Mouse (Mus musculus): Measurements from ENCODE around the gene 2810408A11Rik.
"Not testable (repeated sequence)": the region's sequence is repeated elsewhere in the genome, so short reads cannot be mapped to it uniquely, and the experiment has no call there.

Gene 2810408A11Rik

GRCm38 (mm10) chr11:69880853-69881603 lies 19.8 kb downstream of the 2810408A11Rik start, which contains the start of gene Kctd11:
Gene Kctd11 (minus strand): TSS chr11:69881406.
- DNase-seq (ENCODE audit: low spot score) = no peak

GRCm38 (mm10) chr11:69880506-69880852 lies 20.3 kb downstream of the 2810408A11Rik start:
- DNase-seq (ENCODE audit: low spot score) = no peak

DNA sequence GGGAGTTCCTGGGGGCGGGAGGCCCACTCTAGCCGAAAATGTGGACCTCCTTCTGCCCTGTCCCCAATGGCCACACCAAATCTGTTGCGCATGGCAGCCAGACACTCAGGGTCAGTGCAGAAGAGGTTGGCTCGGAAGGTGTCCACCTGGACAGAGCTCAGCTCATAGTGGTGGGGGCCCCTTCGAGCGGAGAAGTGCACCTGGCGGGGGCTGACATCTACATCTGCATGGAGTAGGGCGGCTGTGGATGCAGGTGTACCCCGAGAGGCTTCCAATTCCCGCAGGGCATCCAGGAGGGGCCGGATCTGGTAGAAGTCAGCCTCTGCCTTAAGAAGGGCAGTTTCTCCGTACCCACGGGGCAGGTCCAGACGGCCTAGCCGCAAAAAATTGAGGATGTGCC lies 21.1 kb downstream of the 2810408A11Rik start:
- no peak for DNase-seq (ENCODE audit: low spot score)

DNA sequence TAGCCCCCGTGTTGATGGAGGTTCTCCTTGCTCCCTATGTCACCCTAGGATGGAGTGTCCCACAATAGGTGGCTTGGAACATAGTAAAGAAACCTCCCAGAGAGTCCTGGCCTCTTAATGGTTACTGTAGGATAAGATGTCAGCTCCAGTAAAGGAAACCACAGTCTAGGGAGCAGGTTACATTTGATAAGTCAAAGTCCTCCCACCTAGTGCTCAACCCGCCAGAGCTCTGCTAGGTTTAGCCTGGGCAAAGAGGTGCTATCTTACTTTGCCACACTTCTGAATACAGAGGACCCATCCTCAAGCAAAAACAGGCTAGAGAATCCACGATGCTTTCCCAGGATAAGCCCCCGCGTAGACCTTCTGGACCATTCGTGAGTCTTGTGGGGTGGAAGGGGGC lies 21.8 kb downstream of the 2810408A11Rik start:
- DNase-seq (ENCODE audit: low spot score) = no peak

DNA sequence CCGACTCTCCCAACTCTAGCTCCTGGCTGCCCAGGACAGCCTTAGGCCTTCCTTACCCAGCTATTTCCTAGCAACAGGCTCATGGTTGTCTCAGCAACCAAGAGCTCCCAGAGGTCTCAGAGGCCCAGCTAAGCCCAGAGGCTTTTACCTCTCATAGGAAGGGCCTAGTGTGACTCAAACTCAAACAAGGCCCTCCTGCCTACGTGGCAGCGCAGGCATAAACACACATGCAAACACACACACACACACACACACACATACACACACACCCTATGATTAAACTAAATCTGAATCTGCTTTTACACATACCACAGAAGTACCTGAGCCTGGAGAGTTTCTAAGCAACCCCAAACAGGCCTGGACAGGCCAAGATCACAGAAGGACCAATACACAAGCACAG lies 22.4 kb downstream of the 2810408A11Rik start:
- no peak for DNase-seq (ENCODE audit: low spot score)

GRCm38 (mm10) chr11:69877878-69878277 lies 22.9 kb downstream of the 2810408A11Rik start, which contains the start of gene Tmem95:
Gene Tmem95 (minus strand): TSS chr11:69878018.
- no peak for DNase-seq (ENCODE audit: low spot score)

DNA sequence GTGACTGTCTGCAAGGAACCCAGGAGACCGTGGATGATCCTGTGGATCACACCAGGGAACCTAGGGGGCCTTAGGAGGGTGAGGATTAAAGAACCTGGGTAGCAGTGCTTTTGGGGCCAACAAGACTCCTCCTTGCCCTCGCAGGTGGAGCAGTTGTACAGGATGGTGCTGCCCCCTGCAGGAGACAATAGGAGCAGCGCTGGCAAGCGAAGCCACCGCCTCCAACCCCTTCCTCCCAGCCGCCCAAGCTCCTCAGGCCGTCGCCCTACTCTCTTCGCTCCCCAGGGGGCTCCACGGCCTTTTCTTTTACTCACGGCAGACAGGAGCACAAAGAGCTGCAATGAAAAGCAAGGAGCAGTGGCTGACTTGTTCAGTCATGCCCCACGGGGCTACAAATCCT lies 23.9 kb downstream of the 2810408A11Rik start:
- DNase-seq (ENCODE audit: low spot score) = peak; percentile 53

GRCm38 (mm10) chr11:69876186-69876585 lies 24.6 kb downstream of the 2810408A11Rik start:
- DNase-seq (ENCODE audit: low spot score) = no peak

DNA sequence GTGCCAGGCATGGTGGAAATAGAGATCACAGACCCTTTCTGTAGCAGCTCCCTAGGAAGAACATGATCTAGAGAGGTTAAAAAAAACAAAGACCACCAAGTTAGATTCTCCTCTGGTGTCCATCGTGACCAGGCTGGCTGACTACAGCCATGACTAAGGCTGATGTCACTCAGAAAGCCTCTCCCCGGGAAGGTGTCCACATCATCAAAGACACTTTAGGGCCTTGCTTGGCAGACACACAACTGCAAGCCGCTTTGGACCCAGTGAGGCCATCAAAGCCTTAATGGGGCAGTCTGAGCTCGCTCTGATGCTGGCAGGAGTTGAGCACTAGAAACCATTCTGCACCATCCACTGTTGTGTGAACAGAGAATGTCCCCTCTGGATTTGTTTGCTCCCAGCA lies 28.3 kb downstream of the 2810408A11Rik start:
- no peak for DNase-seq (ENCODE audit: low spot score)

GRCm38 (mm10) chr11:69871822-69872221 lies 29.0 kb downstream of the 2810408A11Rik start:
- DNase-seq (ENCODE audit: low spot score) = no peak

DNA sequence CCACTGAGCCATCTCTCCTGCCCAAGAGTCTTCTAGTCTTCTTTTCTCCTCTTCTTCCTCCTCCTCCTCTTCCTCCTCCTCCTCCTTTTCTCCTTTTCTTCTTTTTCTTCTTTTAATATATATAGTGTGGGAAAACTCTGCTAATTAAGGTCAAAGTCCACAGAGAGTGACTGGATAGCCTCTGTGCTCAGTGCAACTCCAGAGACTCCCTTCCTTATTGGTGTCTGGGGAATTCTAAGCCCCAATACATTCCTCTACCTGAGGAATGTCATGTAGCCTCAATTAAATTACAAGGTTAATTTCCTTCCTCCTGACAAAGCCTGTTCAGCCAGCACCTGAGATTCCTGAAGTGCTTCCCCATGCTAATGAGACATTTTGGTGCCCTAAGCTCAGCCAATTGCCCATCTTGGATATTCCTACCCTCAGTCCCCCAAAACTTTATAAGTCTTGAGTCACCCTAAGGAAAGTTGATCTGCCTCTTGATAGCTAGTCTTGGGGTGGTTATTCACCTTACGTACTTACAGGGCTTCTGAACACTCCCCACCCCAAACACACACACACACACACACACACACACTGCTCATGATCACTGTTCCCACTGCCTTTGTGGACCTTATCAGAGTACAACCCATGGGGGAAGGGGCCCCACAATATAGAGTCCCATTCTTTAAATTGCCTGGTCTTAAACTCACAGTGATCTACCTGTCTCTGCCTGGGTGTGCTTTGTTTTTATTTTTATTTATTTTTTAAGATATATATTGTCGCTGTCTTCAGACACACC lies 30.3 kb downstream of the 2810408A11Rik start:
- no peak for DNase-seq (ENCODE audit: low spot score)

DNA sequence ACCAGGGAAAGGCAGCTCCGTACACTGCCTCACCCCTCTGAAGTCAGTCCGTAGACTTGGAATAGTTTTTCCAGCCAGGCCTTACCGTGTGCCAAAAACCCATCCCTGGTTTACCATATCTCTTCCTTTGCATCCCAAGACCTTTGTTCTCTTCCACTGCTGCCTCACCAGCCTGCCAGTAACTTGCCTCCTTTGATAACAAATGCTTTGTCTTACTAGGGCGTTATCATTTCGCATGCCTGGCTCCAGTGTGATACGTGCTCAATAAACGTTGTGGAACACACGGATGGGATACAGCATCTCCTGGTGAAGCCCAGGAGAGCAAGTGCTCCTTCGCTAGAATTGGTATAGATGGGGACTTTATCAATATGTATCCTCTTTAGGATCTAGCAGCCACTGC lies 33.5 kb downstream of the 2810408A11Rik start:
- no peak for DNase-seq (ENCODE audit: low spot score)

GRCm38 (mm10) chr11:69865561-69865960 lies 35.2 kb downstream of the 2810408A11Rik start:
- DNase-seq (ENCODE audit: low spot score) = no peak

DNA sequence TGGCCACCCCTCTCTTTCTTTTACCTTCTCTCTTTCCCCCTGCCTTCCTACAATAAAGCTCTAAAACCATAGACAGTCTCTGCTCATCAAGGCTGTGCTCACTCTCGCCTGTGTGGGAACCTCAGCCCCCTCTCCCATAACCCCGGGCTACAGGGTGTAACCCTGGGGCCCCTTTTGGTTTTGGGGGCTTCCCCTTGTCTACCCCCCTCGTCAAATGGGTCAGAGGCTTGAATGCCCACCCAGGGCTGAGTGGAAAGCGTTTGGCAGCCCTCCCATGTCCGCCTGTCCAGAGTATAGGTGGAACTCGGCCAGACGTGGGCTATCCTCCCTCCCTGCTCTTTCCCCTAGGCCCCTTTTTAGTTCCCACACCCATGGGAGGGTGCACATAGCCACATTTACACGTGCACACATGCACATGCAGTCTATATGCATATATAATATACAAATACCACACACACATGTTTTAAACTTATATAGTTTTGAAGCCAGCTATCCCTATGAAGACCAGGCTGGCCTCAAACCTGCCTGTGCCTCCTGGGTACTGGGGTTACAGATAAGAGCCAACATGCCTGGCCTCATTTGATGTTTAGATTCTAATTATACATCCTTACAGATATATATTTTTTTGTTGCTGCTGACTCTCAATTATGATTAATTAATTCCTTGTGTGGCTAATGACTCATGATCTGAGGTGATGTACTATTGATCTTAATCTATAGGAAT lies 36.5 kb downstream of the 2810408A11Rik start:
- no peak for DNase-seq (ENCODE audit: low spot score)

DNA sequence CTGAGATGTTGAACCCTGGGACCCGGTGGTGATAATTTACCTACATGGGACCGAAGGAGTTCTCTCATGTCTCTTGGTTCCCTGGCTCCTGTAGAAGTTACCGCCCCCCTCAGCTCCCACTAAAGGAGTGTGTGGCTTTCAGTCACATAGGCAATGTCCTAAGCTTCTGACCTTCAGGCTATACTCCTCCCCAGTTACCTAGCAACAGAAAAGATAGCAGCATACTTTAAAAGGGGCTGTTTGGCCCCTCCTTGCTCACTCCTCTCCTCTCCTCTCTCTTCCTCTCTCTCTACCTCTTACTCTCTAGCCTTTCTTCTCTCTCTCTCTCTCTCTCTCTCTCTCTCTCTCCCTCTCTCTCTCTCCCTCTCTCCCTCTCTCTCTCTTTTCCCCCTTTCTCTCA lies 37.1 kb downstream of the 2810408A11Rik start:
- DNase-seq (ENCODE audit: low spot score) = not testable (repeated sequence)

GRCm38 (mm10) chr11:69858113-69858998 lies 42.4 kb downstream of the 2810408A11Rik start, which contains the start of gene Tnk1:
Gene Tnk1 (minus strand): TSS chr11:69858730.
- DNase-seq (ENCODE audit: low spot score) = no peak

DNA sequence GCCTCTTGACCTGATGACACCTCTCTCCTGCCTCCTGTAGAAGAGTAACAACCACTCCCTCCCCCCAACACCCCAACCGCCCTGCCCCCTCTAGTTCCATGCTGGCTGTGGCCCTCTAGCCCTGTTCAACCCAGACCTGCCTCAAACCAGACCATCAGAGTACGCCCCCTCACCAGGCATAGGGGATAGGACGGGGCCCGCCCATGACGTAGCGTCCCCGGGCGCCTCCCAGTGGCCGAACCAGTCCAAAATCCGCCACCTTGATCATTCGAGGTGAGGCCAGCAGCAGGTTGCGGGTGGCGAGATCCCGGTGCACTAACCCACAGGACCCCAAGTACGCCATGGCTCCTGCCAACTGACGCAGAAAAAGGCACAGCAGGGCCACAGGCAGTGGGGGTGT lies 45.4 kb downstream of the 2810408A11Rik start:
- no peak for DNase-seq (ENCODE audit: low spot score)

GRCm38 (mm10) chr11:69854680-69855079 lies 46.1 kb downstream of the 2810408A11Rik start:
- no peak for DNase-seq (ENCODE audit: low spot score)

DNA sequence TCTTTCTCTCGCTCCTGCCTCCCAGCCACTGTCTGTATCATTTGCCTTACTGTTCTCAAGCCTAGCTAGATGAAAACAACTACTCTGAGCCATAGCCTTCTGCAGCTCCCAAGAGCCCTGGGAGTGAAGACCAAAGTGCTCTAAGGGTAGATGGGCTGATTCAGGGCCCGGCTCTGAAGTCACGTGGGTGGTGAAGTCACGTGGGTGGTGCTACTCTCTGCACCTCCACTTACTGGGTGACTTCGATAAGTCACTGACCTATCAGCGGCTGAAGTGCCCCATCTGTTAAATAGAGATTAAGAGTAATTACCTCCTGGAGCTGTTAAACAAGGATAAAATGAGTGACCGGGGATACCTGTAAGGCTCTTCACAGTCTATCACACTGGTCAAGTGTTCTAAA lies 46.8 kb downstream of the 2810408A11Rik start:
- no peak for DNase-seq (ENCODE audit: low spot score)

DNA sequence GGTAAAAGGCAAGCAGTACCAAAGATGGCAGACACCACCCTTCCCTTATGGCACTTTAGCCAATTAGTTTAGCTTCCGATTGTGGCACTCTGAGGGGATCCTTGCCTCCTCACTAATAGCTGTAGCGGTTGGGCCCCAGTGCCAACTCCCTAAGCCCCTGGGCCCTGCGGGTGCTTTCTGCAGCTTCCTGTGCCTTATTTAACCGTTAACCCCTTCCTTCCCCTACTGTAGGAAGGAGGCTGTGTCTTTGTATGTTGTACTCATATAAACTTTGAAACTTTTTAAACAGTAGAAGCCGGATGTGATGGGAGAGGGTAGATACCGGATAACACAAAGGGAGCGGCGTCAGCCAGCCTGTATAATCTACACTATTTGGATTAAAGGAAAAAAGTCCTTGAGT lies 50.0 kb downstream of the 2810408A11Rik start:
- no peak for DNase-seq (ENCODE audit: low spot score)

GRCm38 (mm10) chr11:69849884-69850283 lies 50.9 kb downstream of the 2810408A11Rik start:
- no peak for DNase-seq (ENCODE audit: low spot score)

GRCm38 (mm10) chr11:69849128-69849527 lies 51.7 kb downstream of the 2810408A11Rik start:
- DNase-seq (ENCODE audit: low spot score) = no peak

Data from layer of hippocampus, adult 9-10 months (tissue).